Mouse (Mus musculus): ENCODE measurements at regions not wholly inside any gene's neighbourhood (a gene's known extent, or its start where the extent isn't known, plus 50 kb on each side); places are given as distances from the start of the nearest gene placed in this dataset.

- no peak for DNase-seq (ENCODE audit: inconsistent ontology term)
Measured at GRCm38 (mm10) chr6:16365450-16365849, 532.8 kb downstream of the Tfec start.

GRCm38 (mm10) chr6:16362057-16362456, 536.2 kb downstream of the Tfec start:
- no peak for DNase-seq (ENCODE audit: inconsistent ontology term)

- DNase-seq (ENCODE audit: inconsistent ontology term): peak; percentile 55
Measured at GRCm38 (mm10) chr6:16359881-16360711, 538.1 kb downstream of the Tfec start.

- DNase-seq (ENCODE audit: inconsistent ontology term): no peak
Measured at GRCm38 (mm10) chr6:16359464-16359863, 538.8 kb downstream of the Tfec start.

- DNase-seq (ENCODE audit: inconsistent ontology term): no peak
Measured at GRCm38 (mm10) chr6:16333638-16334037, 564.6 kb downstream of the Tfec start.

- DNase-seq (ENCODE audit: inconsistent ontology term): no peak
Measured at GRCm38 (mm10) chr6:16314305-16315010, 583.8 kb downstream of the Tfec start.

GRCm38 (mm10) chr6:16312915-16313314, 585.3 kb downstream of the Tfec start:
- DNase-seq (ENCODE audit: inconsistent ontology term): no peak

GRCm38 (mm10) chr6:16283328-16284072, 563.0 kb downstream of the Mdfic start:
- DNase-seq (ENCODE audit: inconsistent ontology term): no peak

GRCm38 (mm10) chr6:16281938-16282337, 561.5 kb downstream of the Mdfic start:
- DNase-seq (ENCODE audit: inconsistent ontology term): no peak
